Mouse (Mus musculus): Measurements from ENCODE around the gene Tle4. TPM values are rescaled to one million over a fixed set of nuclear protein-coding genes. Genes with fewer than 3 reads are reported as not detected.

Tle4 gene
- polyA plus RNA-seq, 1 experiment from 2014 or later: 21.1 TPM

DNA sequence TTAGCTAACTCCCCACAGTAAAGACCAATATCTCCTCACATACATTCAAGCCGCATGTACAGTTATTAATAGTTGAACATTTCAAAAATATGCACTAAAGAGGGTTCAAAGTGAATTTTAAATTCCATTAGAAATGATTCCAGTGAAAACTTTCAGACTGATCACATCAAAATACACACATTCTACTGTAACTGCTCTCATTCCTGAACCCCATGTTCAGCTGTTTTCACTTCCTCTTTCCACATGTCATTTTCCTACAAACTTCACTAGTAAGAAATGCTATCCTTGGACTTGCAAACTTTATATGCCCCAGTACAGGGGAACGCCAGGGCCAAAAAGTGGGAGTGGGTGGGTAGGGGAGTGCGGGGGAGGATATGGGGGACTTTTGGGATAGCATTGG, 12.6 kb downstream of the Tle4 start:
- no peaks in the 10 kb centered on the region for H3K27me3 ChIP-seq (ENCODE audit: control insufficient read depth, insufficient read depth, low read length)
- H3K4me1 ChIP-seq (ENCODE audit: control insufficient read depth, insufficient read depth, low read length): peaks cover 20% of the 10 kb centered on the region
- H3K4me3 ChIP-seq (ENCODE audit: low read depth, low read length): no peak overlapping the region
- no peak overlapping the region for H3K9ac ChIP-seq (replicated peaks; ENCODE audit: low read depth, low read length)
- WGBS: 93% methylated on average over 3 of the region's 3 CpGs
- H3K4me2 ChIP-seq (replicated peaks; ENCODE audit: low read depth, low read length): no peak overlapping the region
- no peaks in the 10 kb centered on the region for H3K9me3 ChIP-seq (ENCODE audit: control insufficient read depth, low read depth, low read length)
- H3K36me3 ChIP-seq (ENCODE audit: control insufficient read depth, insufficient read depth, low read length): no peaks in the 10 kb centered on the region; the same call in 1 of the 2 replicates
- no peak overlapping the region for H3K27ac ChIP-seq (ENCODE audit: low read length)
- no peak for ATAC-seq (ENCODE audit: insufficient number of reproducible peaks, insufficient read depth, low FRiP score, low read depth)

DNA sequence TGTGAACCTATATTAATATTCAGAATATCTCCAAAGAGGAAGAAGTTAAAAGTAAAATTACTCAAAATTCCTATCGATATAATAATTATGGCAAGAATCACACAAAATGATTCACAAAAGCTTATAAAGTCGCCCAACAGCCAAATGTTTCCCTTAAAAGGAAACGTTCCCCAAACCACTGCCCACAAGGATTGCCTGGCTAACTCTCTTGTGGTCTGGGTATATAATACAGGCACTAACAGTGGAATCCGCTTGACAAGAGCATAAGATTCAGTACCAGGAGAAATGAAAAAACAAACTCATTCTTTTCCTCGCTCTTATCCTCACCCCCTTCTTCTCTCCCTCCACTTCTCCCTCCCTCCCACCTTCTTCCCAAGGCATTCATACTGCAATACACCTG, 19.2 kb downstream of the Tle4 start:
- Histone ChIP-seq H3K27ac (ENCODE audit: low read length) (no peak overlapping the region), H3K36me3 (ENCODE audit: control insufficient read depth, insufficient read depth, low read length) (no peaks in the 10 kb centered on the region; the same call in 1 of the 2 replicates), H3K4me3 (ENCODE audit: low read depth, low read length) (no peak overlapping the region), H3K27me3 (ENCODE audit: control insufficient read depth, insufficient read depth, low read length) (no peaks in the 10 kb centered on the region), H3K4me1 (ENCODE audit: control insufficient read depth, insufficient read depth, low read length) (no peaks in the 10 kb centered on the region), H3K4me2 (replicated peaks; ENCODE audit: low read depth, low read length) (no peak overlapping the region), H3K9ac (replicated peaks; ENCODE audit: low read depth, low read length) (no peak overlapping the region), H3K9me3 (ENCODE audit: control insufficient read depth, low read depth, low read length) (no peaks in the 10 kb centered on the region)
- ATAC-seq (ENCODE audit: insufficient number of reproducible peaks, insufficient read depth, low FRiP score, low read depth): no peak
- WGBS: 86% methylated on average over 5 of the region's 5 CpGs

DNA sequence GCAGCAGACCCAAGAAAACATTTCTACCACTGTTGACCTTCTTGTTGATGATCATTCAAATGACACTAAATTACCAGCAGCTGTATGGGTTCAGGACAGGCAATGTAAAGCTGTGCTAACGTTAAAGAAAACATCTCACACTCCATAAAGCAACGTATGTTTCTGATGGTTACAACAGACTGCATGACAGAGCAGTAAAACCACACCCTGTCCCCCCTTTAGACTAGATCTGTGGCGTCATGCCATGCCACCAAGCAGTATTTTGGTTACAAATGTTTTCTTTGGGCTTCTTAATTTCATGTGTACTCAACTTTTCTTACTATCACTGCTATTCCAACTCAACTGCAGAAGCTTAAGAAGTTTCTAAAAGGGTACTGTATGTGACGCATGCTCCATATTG, 19.8 kb downstream of the Tle4 start:
- no peak overlapping the region for H3K4me3 ChIP-seq (ENCODE audit: low read depth, low read length)
- no peak overlapping the region for H3K4me2 ChIP-seq (replicated peaks; ENCODE audit: low read depth, low read length)
- H3K36me3 ChIP-seq (ENCODE audit: control insufficient read depth, insufficient read depth, low read length): no peaks in the 10 kb centered on the region; the same call in 1 of the 2 replicates
- ATAC-seq (ENCODE audit: insufficient number of reproducible peaks, insufficient read depth, low FRiP score, low read depth): no peak
- H3K27ac ChIP-seq (ENCODE audit: low read length): no peak overlapping the region
- WGBS: 71% methylated on average over 4 of the region's 4 CpGs
- no peaks in the 10 kb centered on the region for H3K4me1 ChIP-seq (ENCODE audit: control insufficient read depth, insufficient read depth, low read length)
- no peaks in the 10 kb centered on the region for H3K9me3 ChIP-seq (ENCODE audit: control insufficient read depth, low read depth, low read length)
- H3K27me3 ChIP-seq (ENCODE audit: control insufficient read depth, insufficient read depth, low read length): no peaks in the 10 kb centered on the region
- no peak overlapping the region for H3K9ac ChIP-seq (replicated peaks; ENCODE audit: low read depth, low read length)

DNA sequence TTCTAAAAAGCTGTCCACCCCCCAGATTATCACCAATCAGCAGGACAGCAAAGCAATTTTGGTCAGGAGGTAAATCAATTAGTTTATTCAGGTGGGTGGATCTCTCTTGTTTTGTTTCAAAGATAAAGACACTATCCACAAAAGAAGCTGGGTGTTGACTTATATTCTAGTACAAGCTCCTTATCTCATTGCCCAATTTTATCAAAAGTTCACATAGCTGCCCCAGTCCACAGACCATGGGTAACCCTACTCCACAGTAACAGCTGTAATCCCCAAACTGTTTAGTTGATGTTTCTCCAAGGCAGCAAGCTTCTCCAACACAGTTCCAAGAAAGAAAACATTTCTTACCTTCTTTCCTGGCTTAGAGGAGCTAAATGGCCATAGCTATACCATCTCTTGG, 21.5 kb downstream of the Tle4 start:
- H3K4me3 ChIP-seq (ENCODE audit: low read depth, low read length): no peak overlapping the region

DNA sequence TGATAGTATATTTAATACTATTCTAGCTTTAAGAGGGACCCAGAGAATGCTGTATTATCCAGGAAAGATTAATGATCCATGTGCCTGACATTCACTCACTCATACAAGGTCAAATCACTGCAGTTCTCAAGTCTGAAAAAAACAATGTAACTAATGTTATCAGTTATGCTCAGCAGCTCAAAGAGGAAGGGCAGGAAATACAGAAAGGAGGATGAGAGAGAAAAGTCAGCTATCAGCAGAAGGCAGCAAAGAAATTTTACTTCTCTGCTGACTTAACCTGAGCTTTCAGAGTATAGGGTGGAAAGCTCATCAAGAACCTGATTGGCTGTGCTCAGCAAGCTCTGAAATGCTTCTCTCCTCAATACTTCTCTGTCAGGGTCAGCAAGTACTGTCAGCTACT, 29.0 kb downstream of the Tle4 start:
- ATAC-seq (ENCODE audit: insufficient number of reproducible peaks, insufficient read depth, low FRiP score, low read depth): no peak

More for the DNA sequence above, 21.5 kb downstream of the Tle4 start:
- Histone ChIP-seq H3K4me1 (ENCODE audit: control insufficient read depth, insufficient read depth, low read length) (no peaks in the 10 kb centered on the region), H3K36me3 (ENCODE audit: control insufficient read depth, insufficient read depth, low read length) (no peaks in the 10 kb centered on the region; the same call in 1 of the 2 replicates), H3K27me3 (ENCODE audit: control insufficient read depth, insufficient read depth, low read length) (no peaks in the 10 kb centered on the region), H3K4me2 (replicated peaks; ENCODE audit: low read depth, low read length) (no peak overlapping the region), H3K9me3 (ENCODE audit: control insufficient read depth, low read depth, low read length) (no peaks in the 10 kb centered on the region), H3K27ac (ENCODE audit: low read length) (no peak overlapping the region), H3K9ac (replicated peaks; ENCODE audit: low read depth, low read length) (no peak overlapping the region)
- no peak for ATAC-seq (ENCODE audit: insufficient number of reproducible peaks, insufficient read depth, low FRiP score, low read depth)

DNA sequence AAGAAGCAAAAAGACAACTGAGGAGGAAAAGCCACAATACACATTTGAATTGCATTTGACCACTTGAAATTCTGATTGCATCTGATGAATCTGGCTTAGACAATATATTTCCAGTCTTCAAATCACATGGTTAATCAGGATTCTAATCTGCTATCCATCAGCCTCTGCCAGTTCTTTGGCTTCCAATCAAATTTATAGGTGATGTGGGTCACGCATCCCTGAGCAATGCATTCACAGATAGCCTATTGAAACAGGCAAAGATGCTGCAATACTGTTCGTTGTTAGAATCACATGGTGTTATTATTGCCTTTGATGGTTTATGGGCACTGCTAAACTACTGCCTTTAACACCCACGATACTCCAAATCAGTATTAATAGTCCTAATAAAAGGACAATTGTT, 30.8 kb downstream of the Tle4 start:
- Histone ChIP-seq H3K36me3 (ENCODE audit: control insufficient read depth, insufficient read depth, low read length) (no peaks in the 10 kb centered on the region; the same call in 1 of the 2 replicates), H3K4me3 (ENCODE audit: low read depth, low read length) (no peak overlapping the region), H3K27me3 (ENCODE audit: control insufficient read depth, insufficient read depth, low read length) (no peaks in the 10 kb centered on the region), H3K27ac (ENCODE audit: low read length) (no peak overlapping the region), H3K4me2 (replicated peaks; ENCODE audit: low read depth, low read length) (no peak overlapping the region), H3K9ac (replicated peaks; ENCODE audit: low read depth, low read length) (no peak overlapping the region), H3K4me1 (ENCODE audit: control insufficient read depth, insufficient read depth, low read length) (no peaks in the 10 kb centered on the region; the same call in 1 of the 2 replicates), H3K9me3 (ENCODE audit: control insufficient read depth, low read depth, low read length) (no peaks in the 10 kb centered on the region)
- WGBS: 85% methylated on average over 3 of the region's 3 CpGs
- no peak for ATAC-seq (ENCODE audit: insufficient number of reproducible peaks, insufficient read depth, low FRiP score, low read depth)

More for the DNA sequence above, 29.0 kb downstream of the Tle4 start:
- Histone ChIP-seq H3K27ac (ENCODE audit: low read length) (no peak overlapping the region), H3K4me1 (ENCODE audit: control insufficient read depth, insufficient read depth, low read length) (no peaks in the 10 kb centered on the region; the same call in 1 of the 2 replicates), H3K9me3 (ENCODE audit: control insufficient read depth, low read depth, low read length) (no peaks in the 10 kb centered on the region), H3K4me2 (replicated peaks; ENCODE audit: low read depth, low read length) (no peak overlapping the region), H3K36me3 (ENCODE audit: control insufficient read depth, insufficient read depth, low read length) (no peaks in the 10 kb centered on the region), H3K27me3 (ENCODE audit: control insufficient read depth, insufficient read depth, low read length) (no peaks in the 10 kb centered on the region), H3K4me3 (ENCODE audit: low read depth, low read length) (no peak overlapping the region), H3K9ac (replicated peaks; ENCODE audit: low read depth, low read length) (no peak overlapping the region)

DNA sequence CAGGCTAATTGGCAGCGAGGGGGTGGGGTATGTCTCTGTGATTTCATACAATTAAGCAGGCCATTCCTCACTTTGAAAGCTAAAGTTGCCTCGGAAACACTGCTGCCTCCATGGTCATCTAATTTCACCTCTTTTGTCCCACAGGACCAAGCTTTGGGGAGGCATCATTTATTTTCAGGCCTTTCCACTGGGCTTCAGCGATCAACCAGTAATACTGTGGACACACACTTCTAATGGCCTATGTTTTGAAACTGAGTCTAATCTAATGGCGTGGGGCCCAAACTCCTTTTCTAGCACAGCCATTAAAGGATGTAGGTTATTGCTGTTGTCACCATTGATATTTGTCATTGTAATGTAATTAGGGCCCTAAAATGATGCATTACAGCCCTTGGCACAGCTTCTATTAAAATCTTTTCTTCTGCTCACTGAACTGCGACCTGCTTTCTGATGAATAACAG, 31.3 kb downstream of the Tle4 start:
- WGBS: 53% methylated on average over 5 of the region's 5 CpGs
- no peak overlapping the region for H3K4me3 ChIP-seq (ENCODE audit: low read depth, low read length)
- no peak for ATAC-seq (ENCODE audit: insufficient number of reproducible peaks, insufficient read depth, low FRiP score, low read depth)
- H3K4me1 ChIP-seq (ENCODE audit: control insufficient read depth, insufficient read depth, low read length): no peaks in the 10 kb centered on the region; the same call in 1 of the 2 replicates
- no peaks in the 10 kb centered on the region for H3K27me3 ChIP-seq (ENCODE audit: control insufficient read depth, insufficient read depth, low read length)
- H3K36me3 ChIP-seq (ENCODE audit: control insufficient read depth, insufficient read depth, low read length): no peaks in the 10 kb centered on the region; the same call in 1 of the 2 replicates
- H3K9ac ChIP-seq (replicated peaks; ENCODE audit: low read depth, low read length): no peak overlapping the region
- H3K4me2 ChIP-seq (replicated peaks; ENCODE audit: low read depth, low read length): no peak overlapping the region
- no peak overlapping the region for H3K27ac ChIP-seq (ENCODE audit: low read length)
- H3K9me3 ChIP-seq (ENCODE audit: control insufficient read depth, low read depth, low read length): no peaks in the 10 kb centered on the region

DNA sequence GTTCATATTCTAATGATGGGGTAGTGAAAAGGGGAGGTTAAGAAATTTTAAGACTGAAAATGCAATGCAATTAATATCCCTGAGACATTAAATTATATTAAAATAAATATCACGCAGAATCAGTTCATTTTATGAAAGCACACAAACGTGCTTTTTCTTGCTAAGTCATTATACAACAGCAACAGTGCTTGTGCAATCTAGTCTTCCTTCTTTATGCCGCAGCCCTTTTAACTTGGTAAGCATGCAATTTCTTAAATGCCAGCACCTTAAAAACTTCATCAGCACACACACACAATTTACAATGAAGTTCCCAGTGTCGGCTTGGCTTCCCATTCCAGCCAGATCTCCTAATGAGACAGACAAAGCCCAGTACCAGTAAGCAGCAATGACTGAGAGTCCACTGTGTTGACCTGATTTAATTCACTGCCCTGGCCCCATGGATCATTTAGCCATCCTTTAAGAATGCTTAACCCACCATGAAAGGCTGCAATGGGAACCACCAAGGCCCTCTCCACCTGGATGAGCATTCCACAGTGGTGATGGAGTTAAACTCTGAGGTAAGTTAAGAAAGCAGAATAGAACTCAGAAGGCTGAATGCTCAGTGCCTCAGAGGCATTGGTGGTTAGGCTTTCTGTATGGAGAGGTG, 32.3 kb downstream of the Tle4 start:
- Histone ChIP-seq H3K4me2 (replicated peaks; ENCODE audit: low read depth, low read length) (no peak overlapping the region), H3K4me3 (ENCODE audit: low read depth, low read length) (no peak overlapping the region), H3K27ac (ENCODE audit: low read length) (no peak overlapping the region), H3K4me1 (ENCODE audit: control insufficient read depth, insufficient read depth, low read length) (no peaks in the 10 kb centered on the region; the same call in 1 of the 2 replicates), H3K9me3 (ENCODE audit: control insufficient read depth, low read depth, low read length) (no peaks in the 10 kb centered on the region), H3K36me3 (ENCODE audit: control insufficient read depth, insufficient read depth, low read length) (no peaks in the 10 kb centered on the region; the same call in 1 of the 2 replicates), H3K9ac (replicated peaks; ENCODE audit: low read depth, low read length) (no peak overlapping the region), H3K27me3 (ENCODE audit: control insufficient read depth, insufficient read depth, low read length) (no peaks in the 10 kb centered on the region)
- ATAC-seq (ENCODE audit: insufficient number of reproducible peaks, insufficient read depth, low FRiP score, low read depth): no peak
- 77% methylated on average over 4 of the region's 4 CpGs for whole genome bisulfite sequencing

Data from stomach, embryonic 14.5 days (tissue).